Mouse (Mus musculus) left cerebral cortex, adult 2 months (tissue): ENCODE measurements at regions not wholly inside any gene's neighbourhood (a gene's known extent, or its start where the extent isn't known, plus 50 kb on each side); places are given as distances from the start of the nearest gene placed in this dataset.

Experiments used
- DNase-seq, 2 experiments: peaks; one replicate each; pipeline ENCODE4 v3.0.0; 2021 to 2022; ENCODE audit warnings: low spot score in 2 of 2, mixed read lengths in 1 of 2; ENCODE audit errors: extremely low spot score in 1 of 2
- H3K27ac ChIP-seq: fragments of 200-600 bp; 2 replicates; pipeline ENCODE4 v1.8.1; 2022
- H3K4me3 ChIP-seq: fragments of 200-600 bp; 2 replicates; pipeline ENCODE4 v1.8.1; 2022
- CTCF ChIP-seq: fragments of 200-600 bp; IDR thresholded peaks from 2 replicates; pipeline ENCODE4 v1.8.1; 2022; ENCODE audit warnings: antibody characterized with exemption, mild to moderate bottlenecking, moderate library complexity
- intact Hi-C: fragments of 180-260 bp; cut with DNase I; formaldehyde crosslinking; loops from one replicate; pipeline ENCODE4 v1.15.1; 2025

DNA sequence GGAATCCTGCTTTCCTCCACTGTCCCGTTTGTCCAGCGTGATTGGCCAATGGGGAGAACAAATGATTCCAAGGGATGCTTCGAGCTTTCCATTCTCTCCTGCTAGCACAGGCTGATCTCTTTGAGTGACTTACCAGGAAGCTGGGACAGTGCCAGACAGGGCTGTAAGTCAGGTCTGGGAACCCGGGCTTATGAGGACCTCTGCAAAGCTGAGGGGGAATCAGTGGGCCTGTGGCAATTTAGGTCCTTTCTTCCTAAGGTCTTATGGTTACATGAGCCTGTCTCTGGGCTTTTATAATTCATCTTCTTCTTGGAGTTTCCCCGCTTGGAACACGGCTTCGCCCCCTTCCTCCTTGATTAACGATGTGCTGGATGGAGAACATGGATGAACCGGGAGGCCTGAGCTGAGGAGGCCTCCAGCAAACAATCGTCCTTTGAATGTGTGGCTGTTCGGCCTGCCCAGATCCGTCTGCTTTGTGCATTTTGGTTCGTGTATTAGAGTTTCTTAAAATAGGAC is 98.5 kb downstream of the Mis18a start:
- no peak overlapping the region for H3K4me3 ChIP-seq
- H3K27ac ChIP-seq: peak overlapping the region; percentile 71; the same call in 1 of the 2 replicates
- DNase-seq: no peak
- intact Hi-C loops: no loop called here
- TF ChIP-seq CTCF: no peak

DNA sequence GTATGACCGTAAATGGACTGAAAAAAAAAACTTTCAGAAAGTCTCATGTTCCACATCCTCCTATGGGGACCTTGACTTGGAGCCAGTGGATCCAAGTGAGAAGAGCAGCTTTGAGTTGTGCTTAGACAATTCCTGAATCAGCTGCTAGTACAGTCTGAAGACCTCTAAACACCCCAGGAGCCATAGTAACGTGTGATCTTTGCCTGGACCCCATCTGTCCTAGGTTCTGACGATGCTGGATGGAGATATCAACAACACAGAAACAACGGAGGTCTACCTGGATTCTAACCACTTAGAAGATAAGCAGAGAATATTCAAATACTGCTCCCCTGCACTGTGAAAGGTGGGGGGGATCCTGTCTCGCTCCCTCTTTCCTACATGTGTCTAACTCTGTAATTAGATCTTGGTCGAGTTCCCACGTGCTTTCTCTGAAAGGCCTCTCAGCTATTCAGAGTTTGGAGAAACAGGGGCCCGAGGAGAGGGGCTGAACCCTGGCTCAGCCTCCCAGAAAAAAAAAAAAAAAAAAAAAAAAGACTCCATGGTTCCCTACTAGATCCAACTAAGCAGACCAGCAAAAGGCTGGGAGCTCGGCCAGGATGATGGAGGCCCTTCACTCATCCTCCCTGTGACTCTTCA is 101.1 kb downstream of the Mis18a start:
- no peak overlapping the region for H3K4me3 ChIP-seq
- H3K27ac ChIP-seq: no peak overlapping the region
- intact Hi-C loops: no loop called here
- DNase-seq: no peak
- no peak for TF ChIP-seq CTCF

DNA sequence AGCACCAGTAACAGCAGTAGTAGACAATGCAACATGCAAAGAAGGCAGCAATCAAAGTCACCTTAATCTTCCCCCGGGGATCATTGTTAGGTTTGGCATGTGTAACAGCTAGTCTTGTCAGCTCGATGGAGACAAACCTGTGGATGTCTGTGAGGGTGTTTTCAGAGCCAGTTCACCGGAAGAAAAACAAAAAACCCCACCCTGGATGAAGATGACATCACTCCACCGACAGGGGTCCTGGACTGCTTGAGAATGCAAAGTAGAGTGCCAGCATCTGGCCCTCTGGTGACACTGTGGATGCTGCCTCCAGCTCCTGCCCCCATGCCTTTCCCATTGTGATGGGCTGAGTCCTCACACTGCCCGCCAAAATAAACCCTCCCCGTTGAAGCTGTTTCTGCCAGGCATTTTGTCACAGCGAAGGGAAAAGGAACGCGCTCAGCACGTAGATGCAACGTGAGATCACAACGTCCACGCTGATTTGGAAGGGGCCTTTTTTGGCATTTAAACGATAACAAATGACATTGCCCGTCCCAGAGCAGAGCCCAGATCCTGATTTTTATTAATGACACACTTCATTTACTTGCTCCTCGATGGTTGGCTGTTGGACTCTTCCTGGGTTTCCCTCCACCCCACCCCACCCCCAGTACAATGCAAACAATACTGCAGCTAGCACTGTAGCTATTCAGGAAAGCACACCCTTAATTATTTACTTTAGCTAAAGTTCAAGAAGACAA is 101.7 kb downstream of the Mis18a start:
- no peak for DNase-seq
- intact Hi-C loops: no loop called here
- Histone ChIP-seq H3K27ac (no peak overlapping the region), H3K4me3 (no peak overlapping the region)
- no peak; the same call in 1 of the 2 replicates for TF ChIP-seq CTCF

DNA sequence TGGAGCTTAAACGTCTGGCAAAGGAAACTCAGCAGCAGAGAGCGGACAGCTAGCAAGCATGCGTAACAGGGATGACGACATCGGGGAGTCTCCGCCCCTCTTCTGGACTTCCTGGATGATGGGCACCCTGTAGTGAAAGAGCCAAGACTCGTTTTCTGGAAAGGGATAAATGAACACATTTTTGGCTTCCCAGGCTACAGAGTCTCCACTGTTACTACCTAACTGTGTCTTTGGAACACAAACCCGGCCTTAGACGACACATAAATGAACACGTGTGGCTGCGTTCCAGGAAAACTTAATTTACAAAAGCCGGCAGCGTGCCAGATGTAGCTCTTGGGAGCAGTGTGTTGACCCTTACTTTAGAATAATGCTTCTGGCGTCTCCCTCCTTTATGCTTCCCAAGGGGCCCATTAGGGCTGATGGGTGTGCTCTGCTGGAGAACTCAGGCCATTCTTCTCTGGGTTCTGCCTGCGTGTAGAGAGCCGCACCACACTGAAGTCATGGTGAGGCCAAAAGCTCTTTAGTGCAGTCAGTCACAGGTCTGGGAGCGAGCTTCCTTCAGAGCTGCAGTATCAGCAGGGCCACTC is 103.1 kb downstream of the Mis18a start:
- peak overlapping the region; percentile 60 for H3K27ac ChIP-seq
- peak overlapping the region; percentile 23; the same call in 1 of the 2 replicates for H3K4me3 ChIP-seq
- TF ChIP-seq CTCF: no peak
- intact Hi-C loops: loop anchor here (5.0 kb wide), 1 partner anchor 127 kb away; no protein-coding TSS in a partner anchor
- no peak for DNase-seq

DNA sequence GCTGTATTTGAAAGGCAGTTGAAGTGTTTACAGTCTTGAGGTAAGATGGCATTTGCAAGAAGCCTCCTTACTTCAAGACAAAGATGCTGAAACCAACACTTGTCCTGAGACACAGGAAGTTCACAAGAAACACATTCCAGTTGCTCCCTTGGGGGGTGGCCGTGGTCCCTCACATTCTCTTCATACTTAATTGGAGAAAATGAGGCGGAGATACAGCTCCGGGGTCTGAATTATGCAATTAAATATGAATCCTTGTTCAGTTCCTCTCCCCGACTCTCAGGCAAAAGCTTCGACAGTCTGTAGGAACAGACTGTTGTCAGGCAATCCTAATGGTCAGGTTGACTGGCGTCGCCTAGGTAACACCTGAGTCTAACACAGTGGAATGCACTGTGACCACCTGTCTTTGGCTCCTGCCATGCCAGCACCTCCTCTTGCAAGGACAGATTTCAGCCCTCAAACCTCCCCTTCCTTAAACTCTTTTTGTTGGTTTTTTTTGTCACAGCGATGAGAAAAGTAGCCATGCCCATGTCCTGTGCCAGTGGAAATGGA is 104.5 kb downstream of the Mis18a start:
- no peak for DNase-seq
- no peak for TF ChIP-seq CTCF
- intact Hi-C loops: loop anchor here (1.0 to 5.0 kb wide), 6 partner anchors 44 to 234 kb away; no protein-coding TSS in a partner anchor
- Histone ChIP-seq H3K27ac (peak overlapping the region; percentile 72), H3K4me3 (no peak overlapping the region)

GRCm38 (mm10) chr16:90621761-90622411 is 105.3 kb downstream of the Mis18a start:
- DNase-seq: peak; percentile 64 to 82
- intact Hi-C loops: loop anchor here (1.0 to 5.0 kb wide), 6 partner anchors 44 to 233 kb away; no protein-coding TSS in a partner anchor
- TF ChIP-seq CTCF: no peak; the same call in 1 of the 2 replicates
- Histone ChIP-seq H3K4me3 (no peak overlapping the region), H3K27ac (peak overlapping the region; percentile 82)

DNA sequence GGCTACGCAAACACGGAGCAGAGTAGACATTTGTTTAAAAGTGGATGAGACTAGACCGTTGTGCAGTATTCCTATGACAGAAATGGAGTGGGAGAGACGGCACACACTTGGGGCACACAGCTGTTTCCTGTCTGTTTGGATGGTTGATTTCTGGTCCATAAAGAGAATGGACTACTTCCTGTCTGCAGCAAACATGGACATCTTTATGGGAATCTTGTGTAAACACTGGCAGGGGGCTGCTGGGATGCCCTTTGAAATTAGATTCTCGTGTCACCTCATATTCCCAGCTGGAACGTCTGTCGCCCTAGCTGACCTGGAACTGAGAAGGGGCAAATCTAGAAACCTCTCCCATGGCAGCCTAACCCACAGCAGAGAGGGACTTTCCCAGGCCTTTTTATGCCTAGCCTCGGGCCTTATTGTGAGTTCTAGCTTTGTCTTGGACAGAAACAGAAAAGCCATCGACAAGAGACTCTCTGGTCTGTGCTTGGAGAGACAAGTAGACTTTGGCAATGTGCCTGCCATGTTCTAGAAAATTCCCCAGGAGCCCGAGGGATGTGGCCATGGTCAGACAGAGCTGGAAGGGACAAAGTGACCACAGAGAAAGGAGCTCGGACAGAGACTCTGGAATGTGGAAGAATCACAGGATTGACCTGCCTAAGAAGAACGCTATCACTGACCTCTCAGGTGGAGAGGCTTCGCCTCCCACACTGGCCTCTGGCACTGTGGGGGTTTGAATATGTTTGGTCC is 107.5 kb downstream of the Mis18a start:
- no peak for DNase-seq
- no peak overlapping the region for H3K4me3 ChIP-seq
- no peak for TF ChIP-seq CTCF
- H3K27ac ChIP-seq: no peak overlapping the region
- intact Hi-C loops: loop anchor here (5.0 kb wide), 1 partner anchor 122 kb away; no protein-coding TSS in a partner anchor

- TF ChIP-seq CTCF: no peak
- DNase-seq: no peak
- intact Hi-C loops: no loop called here
Observed at GRCm38 (mm10) chr16:90615791-90616190, 111.4 kb downstream of the Mis18a start.

DNA sequence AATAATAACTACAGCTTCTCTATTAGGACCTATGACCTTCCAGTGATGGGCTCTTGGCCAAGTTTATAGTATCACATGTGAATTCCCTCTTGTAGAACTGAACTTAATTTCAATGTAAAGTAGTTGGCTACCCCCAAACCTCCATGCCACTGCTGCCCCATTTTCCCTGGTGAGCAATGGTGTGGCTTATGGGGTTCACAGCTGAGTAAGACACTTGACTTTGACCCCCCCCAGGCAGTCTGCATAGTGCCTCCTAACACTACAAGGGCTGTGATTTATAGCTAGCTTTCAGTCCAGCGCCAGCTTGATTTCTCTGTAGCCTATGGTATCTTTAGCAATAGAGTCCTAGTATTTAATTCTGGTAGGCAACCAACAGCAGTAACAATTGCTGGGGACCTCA is 113.1 kb downstream of the Mis18a start:
- no peak for TF ChIP-seq CTCF
- no peak overlapping the region for H3K27ac ChIP-seq
- no peak for DNase-seq
- intact Hi-C loops: no loop called here
- no peak overlapping the region for H3K4me3 ChIP-seq

More at GRCm38 (mm10) chr16:90615791-90616190, 111.4 kb downstream of the Mis18a start:
- H3K4me3 ChIP-seq: no peak overlapping the region
- H3K27ac ChIP-seq: no peak overlapping the region

GRCm38 (mm10) chr16:90610097-90610808 is 117.0 kb downstream of the Mis18a start:
- TF ChIP-seq CTCF: no peak

More at GRCm38 (mm10) chr16:90610097-90610808, 117.0 kb downstream of the Mis18a start:
- no peak overlapping the region for H3K4me3 ChIP-seq
- intact Hi-C loops: no loop called here
- peak overlapping the region; percentile 78 for H3K27ac ChIP-seq
- DNase-seq: no peak
